Mouse (Mus musculus): ENCODE measurements around the gene Exoc6b. TPM values are rescaled to one million over a fixed set of nuclear protein-coding genes. Genes with fewer than 3 reads are reported as not detected.

The Exoc6b gene
- polyA plus RNA-seq, 1 experiment, result 9.3 TPM

- Histone ChIP-seq H3ac (ENCODE audit: control insufficient read depth, insufficient read length) (no peak overlapping the region), H3K4me3 (no peak overlapping the region), H3K4me2 (ENCODE audit: low read depth) (no peak overlapping the region), H3K36me3 (ENCODE audit: control insufficient read depth, insufficient read depth) (no peaks in the 10 kb centered on the region), H3K79me2 (ENCODE audit: control insufficient read depth, insufficient read depth) (no peaks in the 10 kb centered on the region), H3K27me3 (ENCODE audit: control insufficient read depth, insufficient read depth, insufficient read length) (no peaks in the 10 kb centered on the region)
- TF ChIP-seq E2F4 (IDR thresholded peaks at IDR 0.05; ENCODE audit: insufficient read depth) (no peak), POLR2AphosphoS2 (IDR thresholded peaks at IDR 0.05; ENCODE audit: insufficient read length, low read depth) (no peak), TCF3 (IDR thresholded peaks at IDR 0.05; ENCODE audit: insufficient read length, low read depth) (no peak), POLR2A (IDR thresholded peaks at IDR 0.05; ENCODE audit: insufficient read length, low read depth) (no peak), SRF (IDR thresholded peaks at IDR 0.05; ENCODE audit: control insufficient read depth, insufficient read length, low read depth) (no peak), MYOG (IDR thresholded peaks at IDR 0.05; ENCODE audit: control insufficient read depth in 1 of 3, insufficient read depth in 1 of 3, insufficient read length in 2 of 3, low read depth in 2 of 3) (no peak), USF1 (IDR thresholded peaks at IDR 0.05; ENCODE audit: low read depth) (no peak), MAX (IDR thresholded peaks at IDR 0.05; ENCODE audit: low read depth) (no peak), MYOD1 (IDR thresholded peaks at IDR 0.05; ENCODE audit: control insufficient read depth in 1 of 3, insufficient read length in 2 of 3, low read depth in 2 of 3) (no peak), CEBPB (IDR thresholded peaks at IDR 0.05; ENCODE audit: insufficient read depth, poor library complexity, severe bottlenecking) (no peak), TCF12 (IDR thresholded peaks at IDR 0.05; ENCODE audit: insufficient read depth, poor library complexity, severe bottlenecking) (no peak), REST (IDR thresholded peaks at IDR 0.05; ENCODE audit: insufficient read depth, insufficient read length) (no peak)
Measured at GRCm38 (mm10) chr6:84699579-84699978, 369.7 kb downstream of the Exoc6b start.

- H3ac ChIP-seq (ENCODE audit: control insufficient read depth, insufficient read length), result no peak overlapping the region
- no peaks in the 10 kb centered on the region for H3K27me3 ChIP-seq (ENCODE audit: control insufficient read depth, insufficient read depth, insufficient read length)
- no peaks in the 10 kb centered on the region for H3K36me3 ChIP-seq (ENCODE audit: control insufficient read depth, insufficient read depth)
- no peak overlapping the region for H3K4me3 ChIP-seq
- no peak overlapping the region for H3K4me2 ChIP-seq (ENCODE audit: low read depth)
- TF ChIP-seq POLR2AphosphoS2 (IDR thresholded peaks at IDR 0.05; ENCODE audit: insufficient read length, low read depth), result no peak
- TF ChIP-seq USF1 (IDR thresholded peaks at IDR 0.05; ENCODE audit: low read depth), result no peak
- no peak for TF ChIP-seq POLR2A (IDR thresholded peaks at IDR 0.05; ENCODE audit: insufficient read length, low read depth)
- no peak for TF ChIP-seq SRF (IDR thresholded peaks at IDR 0.05; ENCODE audit: control insufficient read depth, insufficient read length, low read depth)
- no peak for TF ChIP-seq TCF3 (IDR thresholded peaks at IDR 0.05; ENCODE audit: insufficient read length, low read depth)
- TF ChIP-seq E2F4 (IDR thresholded peaks at IDR 0.05; ENCODE audit: insufficient read depth), result no peak
- no peak for TF ChIP-seq TCF12 (IDR thresholded peaks at IDR 0.05; ENCODE audit: insufficient read depth, poor library complexity, severe bottlenecking)
- TF ChIP-seq REST (IDR thresholded peaks at IDR 0.05; ENCODE audit: insufficient read depth, insufficient read length), result no peak
- TF ChIP-seq MYOD1 (IDR thresholded peaks at IDR 0.05; ENCODE audit: control insufficient read depth in 1 of 3, insufficient read length in 2 of 3, low read depth in 2 of 3), result no peak
- TF ChIP-seq MYOG (IDR thresholded peaks at IDR 0.05; ENCODE audit: control insufficient read depth in 1 of 3, insufficient read depth in 1 of 3, insufficient read length in 2 of 3, low read depth in 2 of 3), result no peak
- TF ChIP-seq CEBPB (IDR thresholded peaks at IDR 0.05; ENCODE audit: insufficient read depth, poor library complexity, severe bottlenecking), result no peak
- no peak for TF ChIP-seq MAX (IDR thresholded peaks at IDR 0.05; ENCODE audit: low read depth)
- no peaks in the 10 kb centered on the region for H3K79me2 ChIP-seq (ENCODE audit: control insufficient read depth, insufficient read depth)
Measured at GRCm38 (mm10) chr6:84698288-84698673, 371.0 kb downstream of the Exoc6b start.

GRCm38 (mm10) chr6:84697474-84698287 lies 371.6 kb downstream of the Exoc6b start:
- Histone ChIP-seq H3K4me3 (no peak overlapping the region), H3ac (ENCODE audit: control insufficient read depth, insufficient read length) (no peak overlapping the region), H3K4me2 (ENCODE audit: low read depth) (no peak overlapping the region), H3K36me3 (ENCODE audit: control insufficient read depth, insufficient read depth) (no peaks in the 10 kb centered on the region), H3K27me3 (ENCODE audit: control insufficient read depth, insufficient read depth, insufficient read length) (no peaks in the 10 kb centered on the region), H3K79me2 (ENCODE audit: control insufficient read depth, insufficient read depth) (no peaks in the 10 kb centered on the region)
- TF ChIP-seq TCF12 (IDR thresholded peaks at IDR 0.05; ENCODE audit: insufficient read depth, poor library complexity, severe bottlenecking), result no peak
- TF ChIP-seq MYOD1 (IDR thresholded peaks at IDR 0.05; ENCODE audit: control insufficient read depth in 1 of 3, insufficient read length in 2 of 3, low read depth in 2 of 3), result no peak
- TF ChIP-seq POLR2AphosphoS2 (IDR thresholded peaks at IDR 0.05; ENCODE audit: insufficient read length, low read depth), result no peak

GRCm38 (mm10) chr6:84693844-84694243 lies 375.5 kb downstream of the Exoc6b start:
- Histone ChIP-seq H3K4me2 (ENCODE audit: low read depth) (no peak overlapping the region), H3ac (ENCODE audit: control insufficient read depth, insufficient read length) (no peak overlapping the region), H3K36me3 (ENCODE audit: control insufficient read depth, insufficient read depth) (no peaks in the 10 kb centered on the region), H3K79me2 (ENCODE audit: control insufficient read depth, insufficient read depth) (no peaks in the 10 kb centered on the region), H3K4me3 (no peak overlapping the region), H3K27me3 (ENCODE audit: control insufficient read depth, insufficient read depth, insufficient read length) (no peaks in the 10 kb centered on the region)
- no peak for TF ChIP-seq E2F4 (IDR thresholded peaks at IDR 0.05; ENCODE audit: insufficient read depth)
- TF ChIP-seq MAX (IDR thresholded peaks at IDR 0.05; ENCODE audit: low read depth), result no peak
- TF ChIP-seq USF1 (IDR thresholded peaks at IDR 0.05; ENCODE audit: low read depth), result no peak

- Histone ChIP-seq H3K79me2 (ENCODE audit: control insufficient read depth, insufficient read depth) (no peaks in the 10 kb centered on the region), H3K4me3 (no peak overlapping the region), H3K36me3 (ENCODE audit: control insufficient read depth, insufficient read depth) (peaks cover 3% of the 10 kb centered on the region), H3K27me3 (ENCODE audit: control insufficient read depth, insufficient read depth, insufficient read length) (no peaks in the 10 kb centered on the region), H3ac (ENCODE audit: control insufficient read depth, insufficient read length) (no peak overlapping the region), H3K4me2 (ENCODE audit: low read depth) (no peak overlapping the region)
- TF ChIP-seq MAX (IDR thresholded peaks at IDR 0.05; ENCODE audit: low read depth) (no peak), TCF3 (IDR thresholded peaks at IDR 0.05; ENCODE audit: insufficient read length, low read depth) (no peak), POLR2A (IDR thresholded peaks at IDR 0.05; ENCODE audit: insufficient read length, low read depth) (no peak), CEBPB (IDR thresholded peaks at IDR 0.05; ENCODE audit: insufficient read depth, poor library complexity, severe bottlenecking) (no peak), POLR2AphosphoS2 (IDR thresholded peaks at IDR 0.05; ENCODE audit: insufficient read length, low read depth) (no peak), SRF (IDR thresholded peaks at IDR 0.05; ENCODE audit: control insufficient read depth, insufficient read length, low read depth) (no peak)
Measured at GRCm38 (mm10) chr6:84693204-84693603, 376.1 kb downstream of the Exoc6b start.

Data from myocyte (in vitro differentiated cells).